Mouse (Mus musculus) WW6 (cell line): ENCODE measurements around the gene Tspan4.

Experiments
- DNase-seq: peaks from one replicate; pipeline ENCODE4 v3.0.0-alpha.2; 2013; ENCODE audit warnings: low read depth, low spot score

The Tspan4 gene

GRCm38 (mm10) chr7:141461521-141462332 lies 13.3 kb upstream of the Tspan4 start:
- no peak for DNase-seq

GRCm38 (mm10) chr7:141462333-141462821 lies 12.7 kb upstream of the Tspan4 start:
- no peak for DNase-seq

DNA sequence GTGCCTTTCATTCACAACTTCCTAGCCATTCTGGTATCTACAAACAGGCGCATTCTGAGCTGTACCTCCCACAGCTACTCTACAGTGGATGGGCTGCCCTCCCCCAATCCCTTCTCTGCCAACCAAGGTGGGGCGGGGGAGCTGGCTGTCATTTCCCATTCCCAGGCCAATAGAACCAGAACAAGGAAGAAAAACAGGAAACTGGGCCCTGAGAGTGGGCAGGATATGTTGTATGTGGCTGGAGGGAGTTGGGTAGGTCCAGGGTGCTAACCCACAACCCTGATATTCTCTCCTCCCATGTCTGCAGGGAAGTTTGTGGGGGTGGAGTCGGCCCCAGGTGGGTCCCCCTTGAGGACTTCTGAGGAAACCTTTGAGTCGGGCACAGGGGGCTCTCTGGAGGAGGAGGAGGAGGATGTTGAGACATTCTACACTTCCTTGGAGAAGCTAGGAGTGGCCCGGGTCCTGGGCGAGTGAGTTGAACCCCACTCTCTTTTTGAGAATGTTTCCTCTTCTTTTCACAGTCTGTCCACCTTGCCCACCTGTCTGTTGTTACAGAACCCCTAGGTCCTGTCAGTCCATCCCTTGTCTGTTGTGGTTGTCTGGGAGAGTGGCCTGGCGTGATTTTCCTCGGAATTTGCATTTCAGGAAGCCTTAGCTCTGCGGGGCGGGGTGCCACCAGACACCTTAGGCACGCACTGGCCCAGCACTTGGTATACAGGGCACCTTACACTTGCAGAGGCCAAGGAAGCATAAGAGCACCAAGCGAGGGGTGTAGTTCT lies 11.0 kb upstream of the Tspan4 start:
- DNase-seq: no peak

- DNase-seq: no peak
These were observed 10.3 kb upstream of the Tspan4 start for GRCm38 (mm10) chr7:141464603-141465201.

- no peak for DNase-seq
These were observed 9.5 kb upstream of the Tspan4 start for GRCm38 (mm10) chr7:141465388-141466044.

DNA sequence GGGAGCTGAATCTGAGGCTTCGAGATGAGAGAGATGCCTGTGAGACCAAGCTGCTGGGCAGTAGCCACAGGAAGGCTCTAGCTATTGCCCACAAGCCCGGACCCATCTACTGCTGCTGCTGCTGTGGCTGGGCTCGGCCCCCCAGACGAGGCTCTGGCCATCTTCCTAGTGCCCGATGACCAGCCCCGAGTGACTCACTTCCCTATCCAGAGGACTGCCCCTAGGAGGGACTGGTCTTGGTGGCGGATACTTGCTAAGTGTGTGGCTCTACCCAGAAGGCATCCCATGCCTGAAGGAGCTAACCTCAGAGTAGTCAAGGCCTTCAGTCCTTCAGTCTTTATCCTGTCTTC lies 9.0 kb upstream of the Tspan4 start:
- DNase-seq: no peak

GRCm38 (mm10) chr7:141466607-141467148 lies 8.4 kb upstream of the Tspan4 start:
- no peak for DNase-seq

DNA sequence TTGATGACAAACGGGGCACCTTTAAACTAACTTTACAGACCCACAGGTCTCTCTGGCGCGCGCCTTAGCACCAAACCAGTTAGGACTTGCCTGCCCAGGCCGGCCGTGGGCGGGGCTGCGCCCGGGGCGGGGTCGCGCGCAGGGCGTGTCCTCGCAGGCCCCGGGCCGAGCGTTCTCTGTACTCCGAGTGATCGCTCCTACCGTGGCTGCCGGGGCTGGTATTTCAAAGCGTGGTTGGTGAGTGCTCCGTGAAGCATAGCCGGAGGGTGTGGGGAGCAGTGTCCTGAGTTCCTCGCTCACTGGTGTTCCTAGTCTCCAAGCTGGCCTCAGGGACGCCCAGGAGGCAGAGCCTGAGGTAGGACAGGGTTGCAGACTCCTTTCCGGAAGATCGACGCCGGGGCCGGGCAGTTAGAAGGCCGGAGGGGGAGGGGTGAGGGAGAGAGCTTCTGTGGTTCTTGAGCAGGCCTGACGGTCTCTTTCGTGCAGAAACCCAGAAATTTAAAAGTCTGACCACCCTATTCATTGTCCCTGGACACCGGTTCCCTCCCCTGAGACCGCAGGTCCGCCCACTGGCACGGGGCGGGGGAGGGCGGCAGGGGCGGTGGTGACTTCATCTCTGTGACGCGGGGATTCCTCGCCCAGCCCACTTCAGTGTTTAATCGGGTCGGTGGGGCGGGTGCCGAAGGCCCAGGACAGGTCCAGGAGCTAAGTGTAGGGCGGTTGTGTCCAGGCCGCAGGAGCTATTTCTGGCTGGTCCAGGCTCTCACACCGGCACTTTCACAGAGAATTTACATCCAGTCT lies 7.6 kb upstream of the Tspan4 start, which contains the start of gene Cd151:
Gene Cd151 (plus strand): TSS at position 163 of the 801 bp plus-strand sequence.
- no peak for DNase-seq

GRCm38 (mm10) chr7:141468164-141468521 lies 6.9 kb upstream of the Tspan4 start:
- DNase-seq: no peak

DNA sequence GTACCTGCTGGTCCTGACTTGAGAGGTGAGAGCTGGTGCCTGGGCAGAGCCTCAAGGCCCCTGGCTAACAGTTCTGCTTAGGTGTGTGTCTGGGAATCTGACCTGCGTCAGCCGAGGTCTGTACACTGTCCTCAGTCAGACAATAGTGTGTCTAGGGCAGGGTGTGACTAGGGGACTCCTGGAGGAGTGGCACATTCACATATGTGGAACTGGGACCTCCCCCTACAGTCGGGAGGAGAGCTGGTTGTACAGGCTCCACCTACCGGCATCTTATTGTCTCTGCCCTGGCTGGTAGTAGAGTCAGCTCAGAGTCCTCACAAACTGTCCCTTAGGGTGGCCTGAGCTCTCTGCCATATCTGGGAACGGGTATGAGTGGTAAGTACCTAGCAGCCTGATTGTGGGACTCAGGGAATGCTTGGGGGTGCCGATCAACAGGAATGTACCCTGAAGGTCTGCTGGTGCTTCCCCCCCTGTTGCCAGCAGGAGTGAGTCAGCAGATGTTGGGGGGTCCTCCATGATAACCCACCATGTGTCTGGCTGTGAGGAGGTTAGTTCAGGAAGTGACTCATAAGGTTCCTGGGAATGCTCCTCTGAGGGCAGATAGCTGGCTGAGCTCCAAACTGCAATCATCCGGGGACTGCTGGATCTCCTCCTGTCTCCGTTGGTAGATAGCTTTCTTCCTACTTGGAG lies 6.4 kb upstream of the Tspan4 start:
- no peak for DNase-seq

- DNase-seq: no peak
These were observed 5.7 kb upstream of the Tspan4 start for GRCm38 (mm10) chr7:141469352-141469751.

- no peak for DNase-seq
These were observed 5.0 kb upstream of the Tspan4 start for GRCm38 (mm10) chr7:141469901-141470636.

GRCm38 (mm10) chr7:141470637-141470944 lies 4.4 kb upstream of the Tspan4 start:
- no peak for DNase-seq

DNA sequence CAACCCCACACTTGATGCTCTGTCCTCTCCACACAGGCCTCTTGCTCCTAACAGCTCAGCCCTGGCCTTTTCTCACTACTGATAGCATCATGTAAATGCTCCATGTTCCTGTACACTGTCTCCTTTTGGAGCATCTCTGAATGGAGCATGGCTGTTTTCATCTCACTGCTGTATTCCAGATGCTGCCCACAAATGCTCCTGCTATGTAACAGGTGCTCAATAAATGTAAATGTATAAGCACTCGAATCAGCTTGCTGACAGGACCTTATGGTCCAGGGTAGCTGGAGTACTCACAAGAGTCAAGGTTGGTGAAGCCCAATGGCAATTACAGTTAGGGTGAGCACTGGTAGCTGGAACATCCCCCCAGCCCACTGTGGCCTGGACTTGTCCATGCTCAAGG lies 3.8 kb upstream of the Tspan4 start:
- DNase-seq: no peak

- no peak for DNase-seq
These were observed 2.8 kb upstream of the Tspan4 start for GRCm38 (mm10) chr7:141472226-141472625.

GRCm38 (mm10) chr7:141472763-141473162 lies 2.3 kb upstream of the Tspan4 start:
- DNase-seq: no peak

DNA sequence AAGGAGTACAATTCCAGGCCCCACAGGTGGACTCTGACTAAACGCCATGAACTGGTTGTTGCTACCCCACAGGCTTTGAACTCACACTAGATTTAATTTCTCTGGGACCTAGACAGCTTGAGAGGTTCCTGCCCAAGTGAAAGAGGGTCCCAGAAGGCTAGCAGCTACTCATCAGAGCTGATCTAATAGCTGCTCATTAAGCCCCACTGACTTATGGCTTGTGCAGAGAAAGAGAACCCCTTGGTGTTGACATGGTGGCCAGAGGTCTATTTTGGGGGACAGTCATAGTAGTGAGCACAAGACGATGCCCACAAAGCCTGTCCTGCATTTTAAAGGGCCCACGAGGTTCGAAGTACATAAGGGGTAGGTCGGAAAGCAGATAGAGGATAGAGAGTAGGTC lies 880 bp upstream of the Tspan4 start:
- no peak for DNase-seq

GRCm38 (mm10) chr7:141475805-141476158 lies 742 bp downstream of the Tspan4 start:
- DNase-seq: no peak

DNA sequence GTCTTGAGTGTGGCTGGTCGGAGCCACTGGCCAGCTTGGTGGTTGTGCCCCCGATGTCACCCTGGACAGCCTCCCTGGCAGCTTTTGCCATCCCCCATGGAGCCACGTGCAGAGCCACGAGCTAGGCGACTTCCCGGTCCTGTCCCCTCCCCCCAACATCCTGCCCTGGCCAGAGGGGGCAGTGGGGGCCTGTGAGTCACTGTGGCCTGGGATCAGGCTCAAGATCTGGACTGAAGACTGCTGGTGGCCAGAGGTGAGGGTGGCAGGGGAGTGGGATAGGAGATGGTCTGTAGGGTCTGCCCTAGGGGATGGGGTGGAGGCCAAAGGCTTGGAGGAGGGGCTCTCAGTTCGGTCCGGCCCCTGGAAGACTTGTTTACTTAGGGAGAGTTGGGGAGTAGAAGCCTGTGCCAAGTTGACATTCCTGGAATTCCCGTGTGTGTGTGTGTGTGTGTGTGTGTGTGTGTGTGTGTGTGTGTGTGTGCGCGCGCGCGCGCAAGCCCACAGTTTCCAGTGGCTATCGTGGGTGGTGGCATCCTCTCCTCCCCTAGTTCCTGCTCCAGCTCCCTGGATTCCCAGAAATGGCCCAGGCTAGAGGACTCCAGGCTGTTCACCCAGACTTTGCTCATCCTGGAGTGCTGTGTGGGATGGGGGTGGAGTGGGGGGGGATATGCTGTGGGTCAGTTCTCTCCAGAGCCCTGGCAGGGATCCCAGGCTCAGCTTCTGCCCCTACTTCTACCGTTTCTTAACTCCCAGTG lies 1.4 kb downstream of the Tspan4 start:
- DNase-seq: no peak
